Mouse (Mus musculus): ENCODE measurements at regions not wholly inside any gene's neighbourhood (a gene's known extent, or its start where the extent isn't known, plus 50 kb on each side); places are given as distances from the start of the nearest gene placed in this dataset.

GRCm38 (mm10) chr9:87323690-87324089 is 68.4 kb upstream of the Cep162 start:
- H3K9me3 ChIP-seq: no peaks in the 10 kb centered on the region
- 52% methylated on average over 2 of the region's 2 CpGs for WGBS

GRCm38 (mm10) chr9:87320758-87321157 is 65.4 kb upstream of the Cep162 start:
- no peak for ATAC-seq (ENCODE audit: low FRiP score, low read depth)
- H3K9me3 ChIP-seq: no peaks in the 10 kb centered on the region
- no peak overlapping the region for H3K27ac ChIP-seq
- WGBS: 71% methylated on average over 13 of the region's 13 CpGs
- no peak overlapping the region for H3K9ac ChIP-seq
- H3K4me1 ChIP-seq: peaks cover 24% of the 10 kb centered on the region
- no peak overlapping the region for H3K4me3 ChIP-seq
- H3K27me3 ChIP-seq: peaks cover 2% of the 10 kb centered on the region; the same call in 1 of the 2 replicates
- H3K36me3 ChIP-seq: no peaks in the 10 kb centered on the region
- 0 out of 2 replicates have a peak overlapping the region, but pooled peaks have one; percentile 7 for H3K4me2 ChIP-seq (replicated peaks)

More at GRCm38 (mm10) chr9:87323690-87324089, 68.4 kb upstream of the Cep162 start:
- Histone ChIP-seq H3K4me3 (no peak overlapping the region), H3K27me3 (peaks cover 2% of the 10 kb centered on the region; the same call in 1 of the 2 replicates), H3K4me1 (peaks cover 21% of the 10 kb centered on the region), H3K4me2 (replicated peaks) (no peak overlapping the region), H3K9ac (no peak overlapping the region), H3K36me3 (no peaks in the 10 kb centered on the region), H3K27ac (no peak overlapping the region)
- ATAC-seq (ENCODE audit: low FRiP score, low read depth): no peak

GRCm38 (mm10) chr9:87318767-87319166 is 63.4 kb upstream of the Cep162 start:
- Histone ChIP-seq H3K27me3 (peaks cover 2% of the 10 kb centered on the region; the same call in 1 of the 2 replicates), H3K4me1 (peaks cover 24% of the 10 kb centered on the region), H3K4me2 (replicated peaks) (no peak overlapping the region; the same call in 1 of the 2 replicates), H3K36me3 (no peaks in the 10 kb centered on the region), H3K27ac (no peak overlapping the region), H3K9ac (no peak overlapping the region), H3K9me3 (no peaks in the 10 kb centered on the region), H3K4me3 (no peak overlapping the region)
- WGBS: 27% methylated on average over 7 of the region's 7 CpGs
- ATAC-seq (ENCODE audit: low FRiP score, low read depth): peak; percentile 62

GRCm38 (mm10) chr9:87310150-87310549 is 54.8 kb upstream of the Cep162 start:
- ATAC-seq (ENCODE audit: low FRiP score, low read depth): no peak
- no peaks in the 10 kb centered on the region for H3K9me3 ChIP-seq
- H3K9ac ChIP-seq: no peak overlapping the region
- no peak overlapping the region for H3K27ac ChIP-seq
- H3K4me3 ChIP-seq: no peak overlapping the region
- WGBS: 75% methylated on average over 6 of the region's 6 CpGs
- no peak overlapping the region for H3K4me2 ChIP-seq (replicated peaks)
- H3K27me3 ChIP-seq: no peaks in the 10 kb centered on the region
- no peaks in the 10 kb centered on the region for H3K36me3 ChIP-seq
- H3K4me1 ChIP-seq: no peaks in the 10 kb centered on the region
